Mouse (Mus musculus): ENCODE measurements at regions not wholly inside any gene's neighbourhood (a gene's known extent, or its start where the extent isn't known, plus 50 kb on each side); places are given as distances from the start of the nearest gene placed in this dataset.

GRCm38 (mm10) chr8:82623791-82624431, 150.0 kb downstream of the Zfp330 start:
- H3K36me3 ChIP-seq: no peaks in the 10 kb centered on the region
- H3K27ac ChIP-seq (replicated peaks): no peak overlapping the region
- H3K4me2 ChIP-seq (replicated peaks): no peak overlapping the region
- no peaks in the 10 kb centered on the region for H3K27me3 ChIP-seq
- WGBS: 92% methylated on average over 6 of the region's 6 CpGs
- no peak overlapping the region for H3K9ac ChIP-seq (replicated peaks)
- no peaks in the 10 kb centered on the region for H3K4me1 ChIP-seq
- H3K9me3 ChIP-seq: no peaks in the 10 kb centered on the region
- no peak for ATAC-seq (ENCODE audit: low FRiP score, low read depth)
- H3K4me3 ChIP-seq: no peak overlapping the region

- no peak overlapping the region for H3K9ac ChIP-seq (replicated peaks)
- no peak overlapping the region for H3K27ac ChIP-seq (replicated peaks)
- no peaks in the 10 kb centered on the region for H3K27me3 ChIP-seq
- ATAC-seq (ENCODE audit: low FRiP score, low read depth): no peak
- H3K36me3 ChIP-seq: no peaks in the 10 kb centered on the region
- H3K4me2 ChIP-seq (replicated peaks): no peak overlapping the region
- H3K9me3 ChIP-seq: no peaks in the 10 kb centered on the region
- 47% methylated on average over 1 of the region's 1 CpGs for WGBS
- H3K4me3 ChIP-seq: no peak overlapping the region
- H3K4me1 ChIP-seq: no peaks in the 10 kb centered on the region
Observed at GRCm38 (mm10) chr8:82618668-82619067, 155.3 kb downstream of the Zfp330 start.

- H3K36me3 ChIP-seq: no peaks in the 10 kb centered on the region
- no peaks in the 10 kb centered on the region for H3K27me3 ChIP-seq
- no peak overlapping the region for H3K9ac ChIP-seq (replicated peaks)
- ATAC-seq (ENCODE audit: low FRiP score, low read depth): no peak
- no peak overlapping the region for H3K4me2 ChIP-seq (replicated peaks)
- H3K4me1 ChIP-seq: no peaks in the 10 kb centered on the region
- H3K27ac ChIP-seq (replicated peaks): no peak overlapping the region
- H3K4me3 ChIP-seq: no peak overlapping the region
- 51% methylated on average over 3 of the region's 3 CpGs for WGBS
- no peaks in the 10 kb centered on the region for H3K9me3 ChIP-seq
Observed at GRCm38 (mm10) chr8:82601556-82601955, 172.4 kb downstream of the Zfp330 start.

- Histone ChIP-seq H3K27me3 (no peaks in the 10 kb centered on the region), H3K27ac (replicated peaks) (no peak overlapping the region), H3K9ac (replicated peaks) (no peak overlapping the region), H3K36me3 (no peaks in the 10 kb centered on the region), H3K4me2 (replicated peaks) (no peak overlapping the region), H3K9me3 (no peaks in the 10 kb centered on the region), H3K4me3 (no peak overlapping the region), H3K4me1 (no peaks in the 10 kb centered on the region)
- no peak for ATAC-seq (ENCODE audit: low FRiP score, low read depth)
- WGBS: 89% methylated on average over 1 of the region's 1 CpGs
Observed at GRCm38 (mm10) chr8:82573434-82573833, 170.4 kb upstream of the Il15 start.

- Histone ChIP-seq H3K4me3 (no peak overlapping the region), H3K4me1 (no peaks in the 10 kb centered on the region)
- no peak for ATAC-seq (ENCODE audit: low FRiP score, low read depth)
Observed at GRCm38 (mm10) chr8:82538121-82538520, 135.1 kb upstream of the Il15 start.

GRCm38 (mm10) chr8:82529153-82529552, 126.1 kb upstream of the Il15 start:
- Histone ChIP-seq H3K4me3 (no peak overlapping the region), H3K27ac (replicated peaks) (no peak overlapping the region), H3K4me2 (replicated peaks) (no peak overlapping the region), H3K9ac (replicated peaks) (no peak overlapping the region), H3K27me3 (no peaks in the 10 kb centered on the region), H3K9me3 (no peaks in the 10 kb centered on the region), H3K36me3 (no peaks in the 10 kb centered on the region), H3K4me1 (no peaks in the 10 kb centered on the region)
- 88% methylated on average over 3 of the region's 3 CpGs for WGBS
- ATAC-seq (ENCODE audit: low FRiP score, low read depth): no peak

More at GRCm38 (mm10) chr8:82538121-82538520, 135.1 kb upstream of the Il15 start:
- Histone ChIP-seq H3K36me3 (no peaks in the 10 kb centered on the region), H3K9me3 (no peaks in the 10 kb centered on the region), H3K4me2 (replicated peaks) (no peak overlapping the region), H3K27me3 (no peaks in the 10 kb centered on the region), H3K27ac (replicated peaks) (no peak overlapping the region), H3K9ac (replicated peaks) (no peak overlapping the region)

- no peak overlapping the region for H3K9ac ChIP-seq (replicated peaks)
- H3K4me1 ChIP-seq: no peaks in the 10 kb centered on the region
- H3K36me3 ChIP-seq: no peaks in the 10 kb centered on the region
- H3K4me2 ChIP-seq (replicated peaks): no peak overlapping the region
- H3K27me3 ChIP-seq: no peaks in the 10 kb centered on the region
- no peaks in the 10 kb centered on the region for H3K9me3 ChIP-seq
- no peak for ATAC-seq (ENCODE audit: low FRiP score, low read depth)
- H3K4me3 ChIP-seq: no peak overlapping the region
- no peak overlapping the region for H3K27ac ChIP-seq (replicated peaks)
- WGBS: 94% methylated on average over 14 of the region's 14 CpGs
Observed at GRCm38 (mm10) chr8:82523866-82524265, 120.8 kb upstream of the Il15 start.

- Histone ChIP-seq H3K36me3 (no peaks in the 10 kb centered on the region), H3K9me3 (no peaks in the 10 kb centered on the region), H3K4me2 (replicated peaks) (no peak overlapping the region), H3K4me3 (no peak overlapping the region), H3K27me3 (no peaks in the 10 kb centered on the region), H3K27ac (replicated peaks) (no peak overlapping the region), H3K9ac (replicated peaks) (no peak overlapping the region), H3K4me1 (no peaks in the 10 kb centered on the region)
- ATAC-seq (ENCODE audit: low FRiP score, low read depth): no peak
- WGBS: 80% methylated on average over 2 of the region's 2 CpGs
Observed at GRCm38 (mm10) chr8:82498496-82498895, 95.5 kb upstream of the Il15 start.

GRCm38 (mm10) chr8:82477856-82478255, 74.8 kb upstream of the Il15 start:
- no peaks in the 10 kb centered on the region for H3K27me3 ChIP-seq
- no peak overlapping the region for H3K4me3 ChIP-seq
- ATAC-seq (ENCODE audit: low FRiP score, low read depth): no peak
- H3K27ac ChIP-seq (replicated peaks): no peak overlapping the region
- WGBS: 18% methylated on average over 5 of the region's 5 CpGs
- H3K4me1 ChIP-seq: no peaks in the 10 kb centered on the region
- no peaks in the 10 kb centered on the region for H3K36me3 ChIP-seq
- no peak overlapping the region for H3K9ac ChIP-seq (replicated peaks)
- no peak overlapping the region for H3K4me2 ChIP-seq (replicated peaks)
- no peaks in the 10 kb centered on the region for H3K9me3 ChIP-seq

GRCm38 (mm10) chr8:82477426-82477769, 74.4 kb upstream of the Il15 start:
- H3K9ac ChIP-seq (replicated peaks): no peak overlapping the region
- ATAC-seq (ENCODE audit: low FRiP score, low read depth): no peak
- WGBS: 12% methylated on average over 2 of the region's 2 CpGs
- H3K4me3 ChIP-seq: no peak overlapping the region
- no peaks in the 10 kb centered on the region for H3K27me3 ChIP-seq
- no peaks in the 10 kb centered on the region for H3K4me1 ChIP-seq
- H3K9me3 ChIP-seq: no peaks in the 10 kb centered on the region
- no peaks in the 10 kb centered on the region for H3K36me3 ChIP-seq
- H3K4me2 ChIP-seq (replicated peaks): no peak overlapping the region
- no peak overlapping the region for H3K27ac ChIP-seq (replicated peaks)

- ATAC-seq (ENCODE audit: low FRiP score, low read depth): no peak
- Histone ChIP-seq H3K27ac (replicated peaks) (no peak overlapping the region), H3K4me2 (replicated peaks) (no peak overlapping the region), H3K36me3 (no peaks in the 10 kb centered on the region), H3K9me3 (no peaks in the 10 kb centered on the region), H3K27me3 (no peaks in the 10 kb centered on the region), H3K4me3 (no peak overlapping the region), H3K9ac (replicated peaks) (no peak overlapping the region), H3K4me1 (no peaks in the 10 kb centered on the region)
- whole genome bisulfite sequencing: 40% methylated on average over 7 of the region's 7 CpGs
Observed at GRCm38 (mm10) chr8:82476708-82477425, 73.8 kb upstream of the Il15 start.

GRCm38 (mm10) chr8:82473266-82473665, 70.2 kb upstream of the Il15 start:
- WGBS: 93% methylated on average over 2 of the region's 2 CpGs
- H3K4me2 ChIP-seq (replicated peaks): no peak overlapping the region
- no peak overlapping the region for H3K27ac ChIP-seq (replicated peaks)
- no peaks in the 10 kb centered on the region for H3K36me3 ChIP-seq
- H3K4me1 ChIP-seq: no peaks in the 10 kb centered on the region
- no peak for ATAC-seq (ENCODE audit: low FRiP score, low read depth)
- no peak overlapping the region for H3K9ac ChIP-seq (replicated peaks)
- no peaks in the 10 kb centered on the region for H3K9me3 ChIP-seq
- H3K4me3 ChIP-seq: no peak overlapping the region
- H3K27me3 ChIP-seq: no peaks in the 10 kb centered on the region

GRCm38 (mm10) chr8:82471825-82472224, 68.8 kb upstream of the Il15 start:
- H3K9ac ChIP-seq (replicated peaks): no peak overlapping the region
- WGBS: no CpG with 5 or more reads among the region's 1 CpGs
- H3K27ac ChIP-seq (replicated peaks): no peak overlapping the region
- no peak overlapping the region for H3K4me3 ChIP-seq
- H3K9me3 ChIP-seq: no peaks in the 10 kb centered on the region
- no peaks in the 10 kb centered on the region for H3K36me3 ChIP-seq
- H3K27me3 ChIP-seq: no peaks in the 10 kb centered on the region
- no peak for ATAC-seq (ENCODE audit: low FRiP score, low read depth)
- H3K4me1 ChIP-seq: no peaks in the 10 kb centered on the region
- H3K4me2 ChIP-seq (replicated peaks): no peak overlapping the region

Data from midbrain, embryonic 12.5 days (tissue).